Mouse (Mus musculus) mature B cell (primary cell): Measurements from ENCODE around the gene Cped1.

Experiments
- in situ Hi-C: fragments of 300-500 bp; cut with MboI; formaldehyde crosslinking; loops from 2 replicates; pipeline ENCODE4 v1.14.3; 2019

Cped1 gene

DNA sequence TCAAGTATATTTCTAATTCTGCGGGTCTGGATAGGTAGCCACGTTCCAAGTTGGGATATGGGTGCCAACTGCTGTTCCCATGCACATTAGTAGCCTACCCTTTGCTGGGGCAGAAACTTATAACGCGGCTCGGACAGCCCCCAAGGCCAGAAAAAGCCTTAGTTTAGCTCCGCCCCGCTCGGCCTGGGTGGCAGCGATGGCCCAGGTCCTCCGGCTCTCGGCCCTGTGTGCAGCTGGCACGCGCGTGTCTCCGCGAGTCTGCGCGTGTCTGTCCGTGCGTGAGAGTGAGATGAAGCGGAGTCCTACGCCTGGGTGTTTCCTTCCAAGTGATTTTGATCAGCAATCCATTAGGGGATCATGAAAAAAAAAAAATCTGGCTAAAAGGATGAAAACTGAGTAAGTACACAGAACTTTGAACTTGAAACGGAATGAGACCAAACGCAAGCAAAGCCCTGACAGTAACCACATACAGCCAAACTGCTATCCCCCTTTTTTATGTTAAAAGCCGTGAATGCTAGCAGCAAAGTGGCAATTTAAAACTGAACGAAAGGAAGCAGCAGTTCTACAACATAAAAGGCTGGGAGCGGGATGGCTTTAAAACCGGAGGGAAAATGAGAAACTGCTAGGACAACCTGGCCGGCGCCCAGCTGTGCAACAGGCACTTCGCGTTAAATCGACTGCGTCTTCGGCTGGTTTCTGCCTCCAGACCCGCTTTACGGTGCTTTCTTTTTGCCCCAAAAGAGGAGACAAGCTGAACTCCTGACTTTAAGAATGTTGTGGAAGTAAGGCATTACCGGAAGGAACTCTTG is at the start of gene Cped1:
Gene Cped1 (plus strand): TSS at position 185 of the 809 bp plus-strand sequence.
- in situ Hi-C loops: no loop called here

DNA sequence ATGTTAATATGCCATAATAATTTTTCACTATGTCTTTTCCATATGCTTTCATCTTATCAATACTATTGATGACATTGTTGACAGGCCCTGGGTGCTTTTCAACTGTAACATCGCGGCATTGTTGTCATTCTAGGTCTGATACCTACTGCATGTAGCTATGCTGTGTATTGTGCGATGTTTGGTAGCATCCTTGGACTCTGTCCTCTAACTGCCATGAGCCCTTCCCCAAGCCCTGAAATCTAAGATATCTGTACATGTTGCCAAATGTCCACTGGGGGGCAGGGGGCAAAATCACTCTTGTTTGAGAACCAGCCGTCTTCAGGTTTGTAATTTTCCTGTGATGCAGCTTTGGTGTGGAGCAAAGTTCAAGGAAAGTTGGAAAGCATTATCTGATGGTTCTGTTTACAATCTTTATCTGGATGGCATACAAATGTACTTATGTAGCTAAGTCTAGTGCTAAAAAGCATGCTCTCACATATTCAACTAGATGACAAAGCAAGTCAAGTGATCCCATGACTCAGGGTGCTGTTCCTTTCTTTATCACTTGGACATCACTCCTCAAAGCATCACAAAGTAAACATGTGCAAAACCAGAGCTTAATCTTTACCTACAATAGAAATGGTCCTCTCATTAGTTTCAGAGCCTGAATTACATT is 47.6 kb upstream of the Cped1 start:
- in situ Hi-C loops: no loop called here

DNA sequence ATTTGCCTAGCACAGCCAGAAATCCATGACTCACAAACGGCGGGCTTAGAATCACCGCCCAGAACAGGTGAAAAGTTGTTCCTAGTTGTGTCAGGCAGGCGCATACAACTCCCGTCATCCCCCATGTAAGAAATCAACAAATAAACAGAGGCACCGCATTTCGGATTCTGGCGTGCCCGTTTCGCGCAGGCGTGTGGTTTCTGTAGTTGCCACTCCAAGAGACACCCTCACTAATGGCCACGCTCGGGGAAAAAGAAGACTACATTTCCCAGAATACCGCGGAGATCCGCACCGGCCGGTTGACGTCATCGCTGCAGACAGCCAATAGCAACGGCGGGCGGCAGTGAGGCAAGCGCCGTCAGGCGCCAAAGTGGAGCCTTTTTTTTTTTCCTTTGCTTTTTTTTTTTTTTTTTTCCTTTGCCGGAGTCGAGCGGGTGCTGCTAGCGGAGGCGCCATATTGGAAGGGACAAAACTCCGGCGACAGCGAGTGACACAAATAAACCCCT is 36.4 kb upstream of the Cped1 start, which contains the start of gene Ing3:
Gene Ing3 (plus strand): TSS at position 346 of the 506 bp plus-strand sequence.
- in situ Hi-C loops: no loop called here

DNA sequence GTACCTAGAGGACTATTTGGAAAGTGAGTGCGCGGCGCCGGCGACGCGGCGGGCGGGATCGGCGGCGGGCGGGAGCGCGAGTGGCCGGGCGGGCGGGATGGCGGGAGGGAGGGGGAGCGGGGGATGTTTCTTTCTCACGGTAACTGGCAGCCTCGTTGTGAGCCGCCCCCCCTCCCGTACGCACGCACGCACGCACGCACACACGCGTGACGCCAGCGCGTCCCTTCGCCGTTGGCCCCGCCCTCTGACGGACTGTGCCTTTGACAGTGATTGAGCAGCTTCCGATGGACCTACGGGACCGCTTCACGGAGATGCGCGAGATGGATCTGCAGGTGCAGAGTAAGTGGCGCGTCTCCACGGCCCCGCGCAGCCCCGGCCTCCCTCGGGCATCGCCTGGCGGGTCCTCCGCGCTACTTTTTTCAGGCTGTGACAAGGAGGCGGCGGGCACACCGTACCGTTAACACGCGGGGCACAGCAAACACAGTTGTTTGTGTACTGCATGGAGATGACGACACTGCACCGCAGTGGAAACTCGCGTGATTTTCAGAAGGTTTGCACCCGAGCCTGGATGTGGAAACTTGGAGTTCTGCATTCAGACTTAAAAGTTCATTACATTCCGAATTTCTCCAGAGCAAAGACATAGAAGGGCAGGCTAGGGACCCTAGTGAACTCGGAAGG is 35.8 kb upstream of the Cped1 start:
- in situ Hi-C loops: no loop called here

DNA sequence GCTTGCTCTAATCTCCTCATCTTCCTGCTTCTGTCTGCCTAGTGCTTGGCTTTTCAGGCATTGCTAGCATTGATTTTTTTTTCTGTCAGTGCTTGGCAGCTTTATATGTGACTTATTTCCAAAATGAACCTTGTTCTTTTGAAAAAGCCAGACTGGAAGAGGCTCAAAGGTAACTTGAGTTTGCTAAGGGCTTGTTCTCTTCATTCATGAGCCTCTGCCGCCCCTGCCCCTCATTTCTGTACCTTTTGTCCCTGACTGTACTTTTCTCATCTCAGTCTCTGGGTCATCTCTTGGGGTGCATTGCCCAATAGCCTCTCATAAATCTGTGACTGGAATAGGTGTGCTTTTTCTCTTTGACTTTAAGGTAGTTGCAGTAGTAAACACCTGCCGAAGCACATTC is 35.0 kb upstream of the Cped1 start:
- in situ Hi-C loops: no loop called here

DNA sequence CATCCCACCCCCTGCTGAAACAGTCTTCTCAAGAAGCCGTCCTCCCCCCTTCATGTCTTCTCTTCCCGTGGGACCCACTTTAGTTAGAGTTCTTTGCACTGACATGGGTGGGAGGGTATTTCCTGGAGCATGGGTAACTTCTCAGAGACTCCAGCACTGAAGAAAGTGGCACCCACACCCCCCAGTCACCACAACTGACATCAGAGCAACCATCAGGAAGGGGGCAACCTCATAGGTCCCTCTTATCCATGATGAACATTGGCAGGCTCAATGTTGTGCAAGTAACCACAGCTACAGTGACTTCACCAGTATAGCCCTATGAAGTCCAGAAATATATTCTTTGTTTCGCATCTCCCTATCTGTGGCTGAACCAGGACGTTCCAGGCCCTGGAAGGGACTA is 30.2 kb upstream of the Cped1 start:
- in situ Hi-C loops: no loop called here

DNA sequence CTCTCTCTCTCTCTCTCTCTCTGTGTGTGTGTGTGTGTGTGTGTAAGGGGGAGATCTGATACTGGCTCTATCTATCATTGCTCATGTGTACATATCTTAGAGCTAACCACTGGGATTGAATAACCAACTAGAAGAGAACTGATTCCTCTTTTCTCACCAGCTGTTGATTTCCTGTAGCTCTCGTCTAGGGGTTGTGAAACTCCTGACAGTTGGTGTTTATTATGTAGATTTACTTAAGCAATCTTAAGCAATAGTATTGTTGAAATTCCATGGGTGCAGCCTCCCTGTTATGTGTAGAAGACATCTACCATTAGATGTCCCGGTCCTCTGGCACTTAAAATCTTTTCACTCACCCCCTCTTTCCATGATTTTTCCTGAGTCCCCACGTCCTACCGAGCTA is 26.8 kb upstream of the Cped1 start:
- in situ Hi-C loops: no loop called here

DNA sequence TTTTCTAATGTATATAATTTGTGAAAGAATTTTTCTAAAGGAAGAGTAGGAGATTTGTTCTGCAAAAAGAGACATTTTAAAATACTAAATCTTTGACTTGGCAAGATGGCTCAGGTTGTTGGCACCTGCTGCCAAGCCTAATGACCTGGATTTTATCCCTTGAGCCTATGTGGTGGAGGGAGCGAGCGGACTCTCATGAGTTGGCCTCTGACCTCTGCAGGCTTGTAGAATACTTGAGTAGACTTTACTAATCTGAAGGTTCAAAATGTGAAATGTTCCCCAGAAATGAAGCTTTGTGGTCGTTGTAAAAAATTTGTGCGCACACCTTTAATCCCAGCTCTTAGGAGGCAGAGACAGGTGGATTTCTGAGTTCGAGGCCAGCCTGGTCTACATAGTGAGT is 25.8 kb upstream of the Cped1 start:
- in situ Hi-C loops: no loop called here

DNA sequence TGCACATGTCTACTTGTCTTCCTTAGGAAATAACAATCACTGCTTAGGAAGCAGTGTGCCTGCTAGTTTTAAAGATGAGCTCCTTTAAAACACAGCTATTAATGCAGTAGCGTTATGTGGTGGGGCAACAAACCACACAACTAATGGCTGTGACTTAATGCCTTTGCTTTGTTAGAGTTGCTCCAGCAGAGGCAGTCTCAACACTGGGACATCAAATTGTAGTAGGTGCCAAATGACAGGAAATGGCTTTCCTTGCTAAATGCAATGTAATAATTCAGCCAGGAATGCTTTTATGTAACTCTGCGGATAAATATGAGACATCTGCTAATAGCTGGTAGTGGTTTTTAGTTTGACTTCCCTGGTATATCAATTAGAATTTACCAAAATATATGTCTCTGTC is 8.2 kb upstream of the Cped1 start:
- in situ Hi-C loops: no loop called here

DNA sequence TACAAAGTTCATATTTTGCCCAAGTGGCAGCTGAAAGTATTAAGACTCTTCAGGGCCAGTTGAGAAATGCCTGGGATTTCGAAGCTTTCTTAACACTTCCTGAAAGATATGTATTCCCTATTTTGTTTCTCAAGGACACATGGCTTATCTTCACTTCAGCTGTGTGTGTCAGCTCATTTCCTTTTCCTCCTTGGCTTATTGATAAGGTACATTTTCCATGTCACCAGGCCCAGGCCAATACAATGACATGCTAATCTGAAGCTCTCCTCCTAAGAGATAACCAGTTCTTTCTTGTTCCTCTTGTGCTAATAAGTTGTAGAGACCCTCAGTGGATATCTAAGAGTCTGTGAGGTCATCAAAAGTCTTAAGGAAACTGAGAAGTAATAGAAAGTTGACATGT is 4.6 kb upstream of the Cped1 start:
- in situ Hi-C loops: no loop called here

DNA sequence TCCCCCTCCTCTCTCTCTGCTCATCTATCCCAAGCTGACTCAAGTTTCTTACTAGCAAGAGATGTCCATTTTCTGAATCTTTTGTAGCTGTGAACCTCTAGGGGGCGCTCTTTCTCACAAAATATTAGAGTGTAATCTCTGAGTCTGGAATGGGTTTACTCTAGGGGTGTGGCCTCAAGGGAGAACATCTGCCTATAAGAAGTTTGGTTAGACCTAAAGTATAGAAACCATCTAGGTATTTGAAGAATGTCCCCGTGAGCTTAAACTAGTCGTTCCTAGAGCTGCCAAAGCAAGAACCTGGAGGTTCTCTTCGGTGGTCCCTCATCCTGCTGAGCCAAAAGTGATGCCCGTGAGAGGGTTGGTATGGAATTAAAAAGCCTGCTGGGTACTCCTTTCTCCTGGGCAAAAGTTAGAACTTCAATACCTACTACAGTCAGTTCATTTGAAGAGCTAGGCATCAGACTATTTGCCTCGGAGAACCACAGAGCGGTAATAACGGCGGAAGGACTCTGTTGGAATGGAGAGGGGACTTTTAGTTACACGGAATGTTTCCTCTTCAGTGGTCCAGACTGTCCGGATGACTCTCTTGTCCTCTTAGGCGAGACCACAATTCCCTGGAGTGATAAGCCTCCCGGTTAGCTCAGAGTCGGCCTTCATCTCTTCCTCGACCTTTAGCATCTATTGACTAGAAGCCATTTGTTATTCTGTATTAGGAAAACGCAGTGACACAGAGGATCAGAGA is 555 bp upstream of the Cped1 start:
- in situ Hi-C loops: no loop called here

DNA sequence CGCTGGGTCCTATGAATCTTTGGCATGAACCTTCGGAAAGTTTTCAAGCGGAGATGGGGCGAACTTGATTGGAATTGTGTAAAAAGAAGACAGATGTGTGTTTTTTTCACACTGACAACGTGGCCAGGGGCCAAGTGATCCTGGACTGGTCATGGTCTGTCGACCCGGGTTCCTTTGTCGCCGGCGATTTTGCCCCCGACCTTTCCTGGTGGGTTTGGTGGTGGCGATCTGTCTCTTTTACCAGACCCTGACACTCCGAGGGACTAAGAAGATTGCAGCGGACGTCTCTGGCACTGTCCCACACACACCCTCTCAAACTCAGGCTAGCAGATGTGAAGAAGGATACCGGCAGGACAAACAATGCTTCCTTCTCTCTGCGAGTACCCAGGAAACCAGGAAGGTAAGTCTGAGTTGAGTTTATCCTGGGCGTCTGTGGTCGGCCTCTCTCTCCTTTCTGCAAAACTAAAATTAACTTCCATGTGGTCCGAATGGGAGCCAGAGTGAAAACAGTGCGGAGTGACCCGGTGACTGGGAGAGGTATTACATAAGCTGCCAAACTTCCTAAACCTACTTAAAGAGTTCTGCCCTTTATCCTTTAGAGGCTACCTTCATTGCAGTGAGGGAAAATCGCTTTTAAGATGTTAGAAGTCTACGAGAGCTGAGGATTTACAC is 1.1 kb downstream of the Cped1 start:
- in situ Hi-C loops: no loop called here

DNA sequence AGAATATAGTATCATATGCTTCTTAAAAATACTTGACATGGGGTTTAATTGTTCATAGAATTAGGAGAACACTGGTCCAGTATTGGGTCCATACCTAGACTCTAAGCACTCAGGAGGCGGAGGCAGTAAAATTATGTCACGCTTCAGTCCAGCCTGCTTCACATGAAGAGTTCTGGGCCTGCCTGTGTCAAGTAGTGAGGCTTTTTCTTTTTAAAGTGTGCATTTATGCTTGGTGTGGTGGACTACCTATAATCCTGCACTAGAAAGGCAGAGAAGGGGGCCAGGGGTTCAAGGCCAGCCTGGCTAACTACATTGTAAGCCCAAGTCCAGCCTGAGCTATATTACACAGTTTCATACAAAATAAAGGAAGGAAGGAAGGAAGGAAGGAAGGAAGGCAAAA is 1.8 kb downstream of the Cped1 start:
- in situ Hi-C loops: no loop called here

DNA sequence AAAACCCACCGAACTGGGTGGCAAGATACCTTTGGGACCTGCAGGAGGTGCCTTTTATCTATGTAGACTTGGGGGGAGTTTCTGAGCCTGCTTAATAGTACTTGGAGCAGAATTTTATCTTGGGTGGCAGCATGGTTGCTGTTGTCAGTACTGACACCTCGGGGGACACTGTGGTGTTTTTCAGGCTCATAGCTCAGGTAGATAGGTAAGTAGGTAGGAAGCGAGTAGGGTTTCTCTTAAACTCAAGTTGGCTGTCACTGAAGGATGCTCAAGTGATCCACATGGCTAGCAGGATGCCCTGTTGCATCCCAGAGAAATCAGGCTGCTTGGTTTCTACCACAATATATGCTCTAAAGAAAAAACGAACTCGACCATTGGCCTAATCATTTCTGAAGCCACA is 2.6 kb downstream of the Cped1 start:
- in situ Hi-C loops: no loop called here

DNA sequence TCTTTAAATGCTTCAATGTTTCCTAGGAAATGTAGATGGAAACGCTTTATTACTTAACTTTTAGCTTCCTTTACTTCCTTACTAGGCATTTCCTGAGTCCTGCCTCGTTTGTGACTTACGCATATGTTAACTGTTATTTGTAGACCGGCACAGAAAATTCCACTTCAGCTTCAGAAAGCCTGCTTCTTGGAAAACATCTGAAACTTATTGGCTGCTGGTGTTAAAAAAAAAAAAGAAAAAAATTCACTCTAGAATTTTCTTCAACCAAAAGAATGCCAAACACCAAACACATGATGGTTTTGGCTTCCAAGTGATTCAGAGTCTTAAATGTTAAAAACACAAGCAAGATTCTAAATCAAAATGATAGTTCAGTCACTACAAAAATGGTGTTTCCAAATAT is 3.4 kb downstream of the Cped1 start:
- in situ Hi-C loops: no loop called here

DNA sequence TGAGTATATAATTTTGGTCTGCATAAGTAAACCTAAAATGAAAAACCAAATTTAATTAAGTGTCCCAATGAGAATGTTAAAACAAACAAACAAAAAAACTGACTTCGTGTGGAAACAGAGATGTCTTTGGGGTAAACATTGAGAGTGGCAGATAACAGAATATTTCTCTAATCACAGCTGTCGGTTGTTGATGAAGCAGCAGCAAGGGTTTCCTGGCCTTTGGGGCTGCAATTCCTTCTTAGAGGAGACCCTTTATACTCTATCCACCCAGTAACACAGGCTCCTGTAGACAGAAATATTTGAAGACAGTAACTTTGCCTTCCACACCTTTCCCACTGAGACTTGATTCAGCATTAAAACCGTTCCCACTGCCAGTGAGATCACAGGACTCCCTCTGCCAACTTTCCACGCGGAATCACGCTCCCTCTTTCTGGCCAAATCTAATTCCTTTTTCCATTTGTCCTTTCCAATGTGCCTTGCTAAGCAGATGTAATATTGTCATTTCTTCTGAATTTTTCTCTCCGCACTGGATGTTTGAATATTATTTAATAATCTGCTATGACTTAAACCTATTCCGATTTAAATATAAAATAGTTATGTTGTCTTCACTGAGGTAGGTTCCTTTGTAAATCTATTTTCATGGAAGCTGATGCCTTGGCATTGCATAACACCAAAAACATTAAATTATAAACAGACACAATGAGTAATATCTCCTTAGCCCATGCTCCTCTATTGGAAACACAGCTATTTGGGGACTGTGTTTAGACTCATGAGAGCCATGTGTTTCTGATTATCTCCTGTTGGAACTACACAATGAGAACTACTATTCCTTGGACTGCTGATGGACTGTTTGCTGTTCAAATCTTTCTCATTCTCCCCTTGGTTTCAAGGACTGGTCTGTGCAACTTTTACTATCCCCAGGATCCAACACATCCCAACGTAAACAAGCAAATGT is 4.7 kb downstream of the Cped1 start:
- in situ Hi-C loops: no loop called here

DNA sequence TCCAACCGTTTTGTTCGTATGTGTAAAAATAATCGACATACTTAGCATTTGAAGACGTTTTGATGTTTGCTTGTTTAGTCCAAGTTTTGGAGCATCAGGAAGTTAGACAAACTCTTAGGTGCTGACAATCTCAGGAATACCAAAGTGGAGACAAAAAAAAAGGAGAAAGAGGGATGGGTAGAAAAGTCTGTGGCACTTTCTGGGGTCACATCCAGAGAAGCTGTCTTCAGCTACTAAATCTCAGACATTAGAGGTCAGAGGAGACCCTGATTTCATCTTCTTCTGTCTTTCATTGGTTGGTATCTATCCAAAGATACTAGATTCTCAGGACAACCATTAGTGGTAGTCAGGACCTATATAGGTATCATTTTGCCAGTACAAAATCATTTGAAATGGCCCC is 5.4 kb downstream of the Cped1 start:
- in situ Hi-C loops: no loop called here

DNA sequence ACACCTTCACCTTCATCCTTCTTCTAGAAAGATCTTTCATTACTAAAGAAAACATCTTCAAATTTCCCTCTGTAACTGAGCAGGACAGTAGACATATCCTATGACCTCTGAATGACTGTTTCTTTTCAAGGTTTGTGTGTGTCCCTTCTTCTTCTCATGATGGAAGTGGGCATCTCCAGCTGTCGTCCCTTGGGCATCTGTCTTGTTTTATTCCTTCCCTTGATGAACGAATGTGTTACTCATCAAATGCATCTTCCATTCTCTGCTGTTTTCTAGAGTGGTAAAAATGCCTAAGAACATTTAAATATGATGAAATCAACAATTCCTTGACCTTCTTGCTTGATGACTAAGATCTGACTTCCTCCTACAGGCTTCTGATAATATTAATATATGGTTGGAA is 7.4 kb downstream of the Cped1 start:
- in situ Hi-C loops: no loop called here

DNA sequence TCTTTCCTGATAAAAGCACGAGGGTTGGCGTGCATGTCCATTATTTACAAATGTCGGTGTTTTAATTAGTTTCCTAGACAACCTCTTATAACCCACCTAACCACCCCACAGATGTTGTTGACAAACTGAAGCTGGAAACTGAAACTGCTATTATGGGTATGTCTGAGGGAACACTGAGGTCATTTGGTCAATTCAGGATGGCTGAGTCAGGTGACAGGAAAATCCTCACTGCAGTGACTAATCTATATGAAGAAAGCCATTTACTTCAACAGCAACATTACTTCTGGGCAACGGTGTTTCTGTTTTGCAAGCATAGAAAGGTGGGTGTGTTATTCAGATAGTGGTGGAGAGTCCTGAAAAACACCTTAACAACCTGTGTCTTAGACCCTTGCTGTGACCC is 12.4 kb downstream of the Cped1 start:
- in situ Hi-C loops: no loop called here

DNA sequence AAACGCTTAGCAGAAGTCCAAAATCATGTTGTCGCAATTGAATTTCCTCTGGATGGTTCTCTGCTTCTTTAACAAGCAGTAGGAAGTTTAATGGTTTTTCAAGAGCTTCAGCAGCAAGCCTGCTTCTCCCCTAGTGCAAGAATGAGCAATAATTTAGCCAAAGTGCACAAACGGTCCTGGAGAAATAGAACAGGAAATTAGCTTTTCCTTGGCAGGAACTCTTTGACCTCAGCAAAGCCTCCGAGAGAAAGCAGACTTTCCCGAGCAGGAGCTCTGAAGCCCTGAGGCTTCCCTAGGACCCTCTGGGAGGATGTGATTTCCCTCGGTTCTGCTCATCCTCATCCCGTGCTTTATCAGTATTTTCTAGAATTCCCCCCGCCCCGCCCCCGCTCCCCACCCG is 13.3 kb downstream of the Cped1 start:
- in situ Hi-C loops: no loop called here
